ENCODE assay signal across 15 mouse cellular contexts in genomic region chr9:65773783-65774182, GRCm38 (mm10).
"Had no signal": no experiment of that assay in that cellular context is flagged by ENCODE, and none has a peak within 500 bp of the region (broad histone marks: within the 10 kb centered on the region; RNA-seq: fewer than 3 reads in every experiment).

No protein-coding gene starts in this region.

- H3K36me3 ChIP-seq: lung, embryonic 15.5 days; neural tube, embryonic 15.5 days had no signal

- H3K27me3 ChIP-seq: liver, embryonic 12.5 days; lung, embryonic 15.5 days; midbrain, embryonic 13.5 days; neural tube, embryonic 15.5 days had no signal

- H3K27ac ChIP-seq: left cerebral cortex, adult 2 months; limb, embryonic 10.5 days; liver, embryonic 12.5 days; lung, embryonic 15.5 days; midbrain, embryonic 13.5 days; neural tube, embryonic 15.5 days had no signal

- H3K4me3 ChIP-seq: left cerebral cortex, adult 2 months; limb, embryonic 10.5 days; liver, embryonic 12.5 days; lung, embryonic 15.5 days; midbrain, embryonic 13.5 days; myocyte; neural tube, embryonic 15.5 days had no signal

- ATAC-seq: liver, embryonic 12.5 days; midbrain, embryonic 13.5 days had no signal

- DNase-seq: kidney, adult 8-10 months; kidney, postnatal 10 days; kidney, postnatal 4 days; lung, postnatal 36 days; right cerebral cortex, adult 18-20 months; right cerebral cortex, postnatal 25 days; thymus, adult 18-20 months; thymus, postnatal 14 days had no signal
